Mouse (Mus musculus) heart, embryonic 11.5 days (tissue): ENCODE results near the gene Dstn. TPM values are rescaled to one million over a fixed set of nuclear protein-coding genes. Genes with fewer than 3 reads are reported as not detected.

Experiments used
- ATAC-seq: fragments of 200-750 bp; cut with Nextera tagmentation; replicated peaks from 2 replicates; pipeline ENCODE4 v1.8.0; 2017; ENCODE audit warnings: moderate library complexity; ENCODE audit not compliant: insufficient number of reproducible peaks, low FRiP score, low TSS enrichment
- H3K27ac ChIP-seq: fragments of 300-500 bp; sonication (generic); 2 replicates; pipeline ENCODE4 v1.5.1; 2014; ENCODE audit warnings: mild to moderate bottlenecking, low read depth, low read length
- H3K27me3 ChIP-seq: fragments of 300-500 bp; sonication (generic); 2 replicates; pipeline ENCODE4 v1.6.1; 2014; ENCODE audit warnings: mild to moderate bottlenecking, low read length, mixed read lengths; ENCODE audit not compliant: control insufficient read depth, insufficient read depth
- H3K36me3 ChIP-seq: fragments of 300-500 bp; sonication (generic); 2 replicates; pipeline ENCODE4 v1.6.1; 2014; ENCODE audit warnings: mild to moderate bottlenecking, low read length, moderate library complexity, mixed read lengths; ENCODE audit not compliant: control insufficient read depth, insufficient read depth
- H3K4me1 ChIP-seq: fragments of 300-500 bp; sonication (generic); 2 replicates; pipeline ENCODE4 v1.6.1; 2014; ENCODE audit warnings: low read length; ENCODE audit not compliant: control insufficient read depth, insufficient read depth
- H3K4me2 ChIP-seq: fragments of 300-500 bp; sonication (generic); 2 replicates; pipeline ENCODE4 v1.6.1; 2014; ENCODE audit warnings: mild to moderate bottlenecking, moderate library complexity
- H3K4me3 ChIP-seq: fragments of 300-500 bp; sonication (generic); 2 replicates; pipeline ENCODE4 v1.5.1; 2014; ENCODE audit warnings: low read depth, low read length
- H3K9ac ChIP-seq: fragments of 300-500 bp; sonication (generic); 2 replicates; pipeline ENCODE4 v1.6.1; 2014; ENCODE audit warnings: mild to moderate bottlenecking, low read depth, low read length, moderate library complexity
- H3K9me3 ChIP-seq: fragments of 300-500 bp; sonication (generic); replicated peaks from 2 replicates; pipeline ENCODE4 v1.6.1; 2016; ENCODE audit warnings: low read length; ENCODE audit not compliant: control insufficient read depth
- WGBS: fragments of 180-500 bp; shearing (Covaris S2); extraction: QIAGEN DNeasy Blood & Tissue Kit; methylation state at CpG from one replicate; pipeline ENCODE4 v1.1.7; 2014; ENCODE audit not compliant: insufficient replicate concordance; 5-methylcytosine and 5-hydroxymethylcytosine counted together
- polyA plus RNA-seq: library from polyadenylated mRNA; unstranded; fragments of >200 nt; fragmentation: Nextera tagmentation; extraction: Ambion mirVana; gene quantifications from 2 replicates; pipeline ENCODE4 v1.2.1, GENCODE M21; 2014

Gene Dstn
- 1,059 and 1,185 TPM in 2 replicates for polyA plus RNA-seq

DNA sequence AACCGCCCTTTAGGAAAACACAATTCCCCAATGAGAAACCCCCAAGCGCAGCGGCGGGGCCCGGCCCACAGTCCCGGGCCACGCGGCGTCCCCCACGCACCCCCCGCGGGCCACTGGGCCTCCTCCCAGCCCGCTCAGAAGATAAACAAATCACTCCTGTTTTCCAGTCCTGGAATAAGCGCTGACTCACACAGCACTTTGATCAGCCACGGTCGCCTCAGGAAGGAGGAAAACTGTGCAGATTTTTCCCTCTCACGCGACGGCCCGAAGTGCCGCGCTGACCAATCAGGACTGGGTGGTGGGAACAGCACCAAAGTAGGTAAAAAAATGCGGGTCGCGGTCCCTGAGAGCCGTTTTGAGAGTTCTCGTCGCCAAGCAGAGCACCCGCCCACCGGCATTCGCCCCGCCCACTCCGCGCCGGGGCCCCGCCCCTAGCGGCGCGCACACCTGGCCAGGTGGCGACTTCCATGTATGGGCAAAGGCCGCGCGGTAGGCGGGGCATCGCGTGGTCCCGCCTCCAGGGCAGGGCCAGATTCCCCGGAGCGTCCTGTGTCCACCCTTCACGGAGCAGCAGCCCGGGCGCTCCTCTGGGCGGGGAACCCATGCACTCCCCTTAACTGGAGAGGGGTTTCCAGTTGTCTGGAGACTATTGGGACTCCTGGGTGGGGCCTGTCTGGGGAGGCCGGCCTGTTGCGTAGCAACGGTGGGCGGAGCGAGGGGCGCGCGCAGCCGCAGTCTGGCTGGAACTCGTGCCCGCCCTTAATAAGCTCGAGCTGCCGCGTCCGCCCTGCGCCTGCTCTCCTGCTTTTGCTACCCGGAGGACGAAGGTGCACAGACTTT is at the start of gene Dstn:
Gene Dstn, plus strand, starts transcription at position 561 of the 840 bp plus-strand sequence.
- Histone ChIP-seq H3K27me3 (no peaks in the 10 kb centered on the region), H3K4me2 (peak within 1 kb of the TSS; percentile 74), H3K9ac (peak within 1 kb of the TSS; percentile 96), H3K27ac (peak within 1 kb of the TSS; percentile 99), H3K4me3 (peak within 1 kb of the TSS; percentile 90), H3K4me1 (peaks cover 18% of the 10 kb centered on the region), H3K36me3 (no peaks in the 10 kb centered on the region), H3K9me3 (no peaks in the 10 kb centered on the region)
- peak; percentile 98 for ATAC-seq
- WGBS, result under 1% methylated on average over 69 of the region's 71 CpGs

DNA sequence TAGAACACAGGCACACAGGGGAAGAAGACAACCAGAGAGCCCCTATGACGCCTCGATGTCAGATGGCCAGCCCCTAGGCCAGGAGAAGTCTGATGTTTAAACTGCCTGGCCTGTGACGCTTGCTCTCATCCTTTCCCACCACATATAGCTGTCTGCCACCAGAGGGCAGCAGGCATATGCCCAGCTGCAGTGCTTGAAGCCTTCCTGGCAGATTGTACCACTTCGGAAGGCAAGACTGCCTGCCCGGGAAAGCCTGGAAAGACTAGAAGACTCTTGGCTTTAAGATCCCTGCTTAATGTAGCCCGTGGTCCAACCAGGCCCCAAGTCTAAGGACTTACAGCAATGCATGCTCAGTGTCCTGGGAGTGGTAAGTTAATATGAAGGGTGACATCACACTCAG is 47.8 kb upstream of the Dstn start:
- H3K4me2 ChIP-seq, result no peak overlapping the region
- H3K27ac ChIP-seq, result no peak overlapping the region
- no peak overlapping the region; the same call in 1 of the 2 replicates for H3K4me3 ChIP-seq
- H3K9me3 ChIP-seq, result no peaks in the 10 kb centered on the region
- peak overlapping the region; percentile 54; the same call in 1 of the 2 replicates for H3K9ac ChIP-seq
- no peaks in the 10 kb centered on the region for H3K27me3 ChIP-seq
- H3K36me3 ChIP-seq, result no peaks in the 10 kb centered on the region
- ATAC-seq, result 0 out of 2 replicates have a peak, but pooled peaks have one; percentile 28
- peaks cover 22% of the 10 kb centered on the region for H3K4me1 ChIP-seq
- 3% methylated on average over 6 of the region's 6 CpGs for WGBS

DNA sequence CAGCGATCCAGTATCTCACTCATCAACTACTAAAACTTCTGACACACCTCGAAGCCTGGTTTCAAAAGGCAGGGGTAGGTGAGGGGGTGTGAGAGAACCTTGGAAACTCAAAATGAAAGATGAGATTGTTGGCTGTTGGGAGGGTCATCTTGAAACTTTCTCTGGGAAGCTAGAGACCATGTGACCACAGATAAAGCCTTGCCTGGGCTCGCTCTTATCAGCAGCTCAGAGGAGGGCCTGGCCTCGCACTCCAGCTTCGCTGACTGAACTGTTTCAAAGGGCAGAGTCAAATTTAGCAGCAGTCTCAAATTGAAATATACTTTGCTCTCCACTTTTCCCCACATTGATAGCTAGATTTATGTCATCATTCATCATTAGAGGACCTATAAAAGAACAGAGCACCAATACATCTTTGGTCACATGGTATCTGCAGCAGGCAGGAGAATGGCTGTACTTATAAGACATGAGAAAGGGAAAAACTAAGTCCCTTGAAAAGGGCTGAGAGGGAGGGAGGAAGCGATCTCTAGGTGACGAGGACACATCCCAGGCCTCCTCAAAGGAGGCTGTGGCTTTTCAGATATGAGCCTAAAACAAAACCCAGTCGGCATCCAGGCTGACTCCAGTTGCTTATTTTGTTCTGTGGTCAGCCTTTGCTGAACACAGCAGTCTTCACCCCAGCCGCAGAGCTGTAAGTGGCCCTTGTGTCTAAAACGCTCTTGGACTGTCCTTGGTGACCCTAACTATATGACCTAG is 44.0 kb upstream of the Dstn start:
- Histone ChIP-seq H3K9me3 (no peaks in the 10 kb centered on the region), H3K4me1 (peaks cover 25% of the 10 kb centered on the region), H3K36me3 (no peaks in the 10 kb centered on the region), H3K4me3 (peak overlapping the region; percentile 9; the same call in 1 of the 2 replicates), H3K27me3 (no peaks in the 10 kb centered on the region), H3K4me2 (peak overlapping the region; percentile 41), H3K27ac (peak overlapping the region; percentile 96), H3K9ac (peak overlapping the region; percentile 44; the same call in 1 of the 2 replicates)
- WGBS, result 6% methylated on average over 10 of the region's 10 CpGs
- ATAC-seq, result peak; percentile 88

DNA sequence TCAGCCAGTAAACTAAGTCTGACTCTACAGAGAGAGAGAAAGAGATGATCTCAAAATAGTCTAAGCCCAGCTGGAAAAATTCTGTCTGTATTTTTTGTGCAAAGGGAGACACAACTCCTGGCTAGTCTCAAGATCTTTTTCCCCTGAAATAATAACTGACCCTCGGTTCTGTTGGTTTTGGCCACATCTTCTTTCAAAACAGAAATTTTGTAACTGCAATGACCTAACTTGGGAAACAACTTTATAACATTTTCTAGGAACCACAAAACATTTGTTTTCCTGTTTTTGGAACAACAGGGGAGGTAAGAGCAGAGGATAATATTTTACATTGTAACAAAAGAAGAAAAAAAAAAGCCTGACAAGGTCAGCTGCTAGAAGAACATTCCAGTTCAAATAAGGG is 39.1 kb upstream of the Dstn start:
- Histone ChIP-seq H3K27me3 (no peaks in the 10 kb centered on the region), H3K4me1 (peaks cover 31% of the 10 kb centered on the region), H3K9me3 (no peaks in the 10 kb centered on the region), H3K36me3 (no peaks in the 10 kb centered on the region), H3K4me2 (no peak overlapping the region), H3K27ac (no peak overlapping the region), H3K9ac (no peak overlapping the region), H3K4me3 (no peak overlapping the region)
- 37% methylated on average over 1 of the region's 1 CpGs for WGBS
- ATAC-seq, result no peak

DNA sequence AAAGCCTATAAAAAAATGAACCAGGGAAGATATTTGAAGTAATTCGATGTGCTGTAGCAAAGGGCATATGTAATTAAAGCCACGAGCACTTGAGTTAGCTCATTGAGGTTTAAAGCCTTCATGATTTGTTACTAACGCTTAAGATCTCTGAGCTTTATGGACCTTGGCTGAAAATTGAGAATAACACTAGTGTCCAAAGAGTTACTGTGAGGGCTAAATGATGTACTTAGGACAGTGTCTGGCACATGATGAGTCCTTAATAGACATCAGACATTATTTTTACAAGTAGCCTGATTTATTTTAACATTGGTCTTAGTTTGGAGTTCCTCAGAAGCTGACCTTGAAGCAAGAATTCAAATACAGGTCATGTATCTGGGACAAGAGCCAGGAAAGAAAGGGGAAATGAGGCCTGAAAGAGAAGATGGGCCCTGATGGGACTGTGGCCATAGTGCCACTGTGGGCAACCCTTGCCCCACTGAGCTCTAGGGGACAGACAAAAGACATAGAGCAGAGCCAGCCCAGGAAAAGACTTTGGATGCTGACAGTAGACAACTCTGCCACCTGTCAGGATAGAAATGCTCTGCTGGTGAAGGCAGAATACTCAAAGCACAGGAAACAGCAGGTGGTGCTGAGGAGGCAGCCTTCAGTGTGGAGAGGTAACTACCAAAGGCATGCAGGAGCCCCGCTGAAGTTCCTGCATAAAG is 38.0 kb upstream of the Dstn start:
- H3K9ac ChIP-seq, result no peak overlapping the region
- peak overlapping the region; percentile 12; the same call in 1 of the 2 replicates for H3K27ac ChIP-seq
- no peak overlapping the region for H3K4me2 ChIP-seq
- H3K9me3 ChIP-seq, result no peaks in the 10 kb centered on the region
- 64% methylated on average over 4 of the region's 4 CpGs for WGBS
- H3K36me3 ChIP-seq, result no peaks in the 10 kb centered on the region
- peaks cover 21% of the 10 kb centered on the region for H3K4me1 ChIP-seq
- H3K27me3 ChIP-seq, result no peaks in the 10 kb centered on the region
- H3K4me3 ChIP-seq, result no peak overlapping the region
- ATAC-seq, result no peak

DNA sequence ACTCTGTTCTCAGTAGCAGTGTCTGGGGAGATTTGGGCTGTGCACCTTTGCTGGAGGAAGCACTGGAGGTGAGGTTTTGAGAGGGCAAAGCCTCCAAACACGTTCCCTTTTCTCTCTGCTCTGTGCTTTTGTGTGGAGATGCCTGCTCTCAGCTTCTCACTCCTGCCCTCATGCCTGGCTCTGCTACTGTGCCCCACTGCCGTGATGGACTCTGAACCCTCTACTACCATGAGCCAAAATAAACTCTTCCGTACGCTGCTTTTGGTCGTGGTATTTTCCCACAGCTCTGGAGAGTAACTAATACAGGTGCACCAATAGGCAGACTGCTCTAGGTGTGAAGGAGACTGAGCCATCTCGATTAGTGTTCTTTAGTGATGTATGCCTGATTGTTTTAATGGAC is 35.8 kb upstream of the Dstn start:
- ATAC-seq, result no peak
- Histone ChIP-seq H3K36me3 (no peaks in the 10 kb centered on the region), H3K4me1 (peaks cover 19% of the 10 kb centered on the region), H3K9ac (no peak overlapping the region), H3K27ac (no peak overlapping the region), H3K9me3 (no peaks in the 10 kb centered on the region), H3K4me3 (no peak overlapping the region), H3K27me3 (no peaks in the 10 kb centered on the region), H3K4me2 (no peak overlapping the region)
- 79% methylated on average over 6 of the region's 6 CpGs for WGBS

DNA sequence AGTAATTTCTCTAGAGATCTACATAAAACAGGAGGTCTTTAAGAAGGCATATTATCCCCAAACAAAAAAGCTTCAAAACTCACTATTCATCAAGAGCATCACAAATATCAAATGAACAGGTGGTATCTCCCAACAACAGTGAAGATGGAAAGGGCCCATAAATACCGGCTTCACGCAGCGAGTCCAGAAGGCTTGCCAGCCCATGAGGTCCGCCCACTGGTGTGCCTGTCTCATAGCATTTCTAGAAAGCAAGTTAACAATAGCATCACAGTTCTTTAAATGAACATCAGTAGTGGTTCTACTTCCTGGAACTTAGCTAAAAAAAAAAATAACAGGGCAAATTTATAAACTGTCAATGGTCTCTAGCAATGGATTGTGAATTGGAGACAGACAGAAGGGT is 33.1 kb upstream of the Dstn start:
- no peaks in the 10 kb centered on the region for H3K27me3 ChIP-seq
- WGBS, result 76% methylated on average over 4 of the region's 4 CpGs

DNA sequence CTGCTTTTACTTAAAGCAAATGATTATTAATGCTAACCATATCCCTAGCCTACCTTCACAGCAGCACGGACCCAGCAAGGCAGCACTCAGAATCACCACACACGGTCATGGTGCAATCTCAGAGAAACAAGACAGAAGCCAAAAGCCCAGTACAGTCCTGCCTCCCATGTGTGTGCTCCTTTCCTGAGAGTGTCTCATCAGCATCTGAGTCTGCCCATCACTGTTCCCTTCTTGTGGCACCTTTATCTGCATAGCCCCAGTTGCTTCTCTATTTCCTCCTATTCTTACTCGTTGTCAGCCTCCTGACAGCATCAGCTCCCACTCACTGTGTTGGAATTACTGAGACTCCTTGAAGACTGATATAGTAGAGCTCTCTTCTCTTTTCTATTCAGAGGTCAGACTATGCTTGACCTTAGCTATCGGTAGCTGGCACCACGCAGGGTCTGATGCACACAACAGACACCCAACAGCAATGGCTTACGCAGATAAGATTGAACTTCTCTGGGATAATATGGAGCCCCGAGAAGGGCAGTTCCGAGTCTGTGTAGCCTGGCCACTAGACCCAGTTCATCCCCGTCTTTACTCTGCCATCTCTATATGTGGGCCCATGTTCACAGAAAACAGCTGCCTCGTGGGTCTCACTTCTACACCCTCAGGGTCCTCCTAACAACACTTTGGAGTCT is 32.4 kb upstream of the Dstn start:
- WGBS, result 37% methylated on average over 10 of the region's 10 CpGs
- Histone ChIP-seq H3K4me1 (peaks cover 11% of the 10 kb centered on the region; the same call in 1 of the 2 replicates), H3K27me3 (no peaks in the 10 kb centered on the region), H3K27ac (no peak overlapping the region), H3K36me3 (no peaks in the 10 kb centered on the region), H3K4me3 (no peak overlapping the region), H3K9ac (no peak overlapping the region), H3K4me2 (no peak overlapping the region), H3K9me3 (no peaks in the 10 kb centered on the region)
- peak; percentile 39; the same call in 1 of the 2 replicates for ATAC-seq

More for the DNA sequence above, 33.1 kb upstream of the Dstn start:
- Histone ChIP-seq H3K36me3 (no peaks in the 10 kb centered on the region), H3K9ac (no peak overlapping the region), H3K4me1 (peaks cover 16% of the 10 kb centered on the region), H3K4me3 (no peak overlapping the region), H3K4me2 (no peak overlapping the region), H3K27ac (no peak overlapping the region), H3K9me3 (no peaks in the 10 kb centered on the region)
- no peak for ATAC-seq
